ENCODE assay signal across 8 mouse cellular contexts in genomic region chr3:152165351-152166098, GRCm38 (mm10). TPM values are rescaled to one million over a fixed set of nuclear protein-coding genes. Genes with fewer than 3 reads are reported as not detected.
DNase-seq lines count a peak whose midpoint lies in the region; ATAC-seq and TF ChIP-seq lines count a peak whose summit lies in the region.

No protein-coding gene starts in this region.

- intact Hi-C loops in left cerebral cortex, postnatal 4 days (cut with DNase I) = loop anchor here (10.0 kb wide), 1 partner anchor 51 kb away; no protein-coding TSS in a partner anchor

- no peak for TF ChIP-seq CTCF in brain, embryonic 14.5 days (IDR thresholded peaks at IDR 0.05; ENCODE audit: borderline replicate concordance, extremely low read depth, insufficient read depth, insufficient read length)

- H3K9me3 ChIP-seq in forebrain, embryonic 11.5 days (ENCODE audit: control insufficient read depth, low read length) = no peaks in the 10 kb centered on the region
- H3K9me3 ChIP-seq in hindbrain, embryonic 11.5 days (ENCODE audit: control insufficient read depth, low read length) = no peaks in the 10 kb centered on the region
- no peaks in the 10 kb centered on the region for H3K9me3 ChIP-seq in stomach, embryonic 15.5 days

- H3K27ac ChIP-seq in forebrain, embryonic 11.5 days (ENCODE audit: low read depth, low read length) = no peak overlapping the region
- no peak overlapping the region for H3K27ac ChIP-seq in hindbrain, embryonic 11.5 days (ENCODE audit: low read depth, low read length)
- H3K27ac ChIP-seq in stomach, embryonic 15.5 days = peak overlapping the region; percentile 62; the same call in 1 of the 2 replicates

- DNase-seq in ES-CJ7 (ENCODE audit: low read depth, low spot score) = peak; percentile 93
- DNase-seq in brain, embryonic 14.5 days (ENCODE audit: low read depth) = peak; percentile 72
- peak; percentile 72 for DNase-seq in forebrain, embryonic 11.5 days (ENCODE audit: low spot score)
- DNase-seq in hindbrain, embryonic 11.5 days (ENCODE audit: low spot score) = peak; percentile 63
- DNase-seq in left cerebral cortex, postnatal 4 days = peak; percentile 31

- H3K36me3 ChIP-seq in forebrain, embryonic 11.5 days (ENCODE audit: control insufficient read depth, insufficient read depth, low read length) = no peaks in the 10 kb centered on the region
- H3K36me3 ChIP-seq in hindbrain, embryonic 11.5 days (ENCODE audit: control insufficient read depth, insufficient read depth, low read length) = no peaks in the 10 kb centered on the region
- H3K36me3 ChIP-seq in stomach, embryonic 15.5 days = no peaks in the 10 kb centered on the region

- H3K4me3 ChIP-seq in forebrain, embryonic 11.5 days (ENCODE audit: low read depth, low read length) = peak overlapping the region; percentile 43
- peak overlapping the region; percentile 56 for H3K4me3 ChIP-seq in hindbrain, embryonic 11.5 days (ENCODE audit: low read depth, low read length)
- peak overlapping the region; percentile 53 for H3K4me3 ChIP-seq in stomach, embryonic 15.5 days (replicated peaks)

- peak overlapping the region; percentile 99 for H3K4me2 ChIP-seq in forebrain, embryonic 11.5 days (ENCODE audit: low read depth, low read length, severe bottlenecking)
- peak overlapping the region; percentile 98 for H3K4me2 ChIP-seq in hindbrain, embryonic 11.5 days (replicated peaks; ENCODE audit: low read depth, low read length)
- H3K4me2 ChIP-seq in stomach, embryonic 15.5 days = peak overlapping the region; percentile 93

- WGBS in forebrain, embryonic 11.5 days = 1% methylated on average over 53 of the region's 53 CpGs
- WGBS in hindbrain, embryonic 11.5 days = 2% methylated on average over 53 of the region's 53 CpGs
- WGBS in stomach, embryonic 15.5 days = 2% methylated on average over 51 of the region's 53 CpGs

- TF ChIP-seq POLR2A in brain, embryonic 14.5 days (IDR thresholded peaks at IDR 0.05; ENCODE audit: borderline replicate concordance, extremely low read depth, insufficient read depth, insufficient read length, poor library complexity, severe bottlenecking) = no peak

- H3K4me1 ChIP-seq in forebrain, embryonic 11.5 days (replicated peaks; ENCODE audit: control insufficient read depth, insufficient read depth, low read length) = peaks cover 3% of the 10 kb centered on the region; the same call in 1 of the 2 replicates
- peaks cover 4% of the 10 kb centered on the region; the same call in 1 of the 2 replicates for H3K4me1 ChIP-seq in hindbrain, embryonic 11.5 days (replicated peaks; ENCODE audit: control insufficient read depth, insufficient read depth, low read length)
- peaks cover 15% of the 10 kb centered on the region for H3K4me1 ChIP-seq in stomach, embryonic 15.5 days

- peaks cover 12% of the 10 kb centered on the region for H3K27me3 ChIP-seq in forebrain, embryonic 11.5 days (ENCODE audit: control insufficient read depth, insufficient read depth, low read length)
- peaks cover 10% of the 10 kb centered on the region for H3K27me3 ChIP-seq in hindbrain, embryonic 11.5 days (ENCODE audit: control insufficient read depth, insufficient read depth, low read length)
- no peaks in the 10 kb centered on the region for H3K27me3 ChIP-seq in stomach, embryonic 15.5 days (replicated peaks)

- H3K9ac ChIP-seq in forebrain, embryonic 11.5 days (ENCODE audit: low read length) = peak overlapping the region; percentile 57
- H3K9ac ChIP-seq in hindbrain, embryonic 11.5 days (ENCODE audit: low read depth, low read length) = peak overlapping the region; percentile 56
- peak overlapping the region; percentile 32; the same call in 1 of the 2 replicates for H3K9ac ChIP-seq in stomach, embryonic 15.5 days

- ATAC-seq in forebrain, embryonic 11.5 days (replicated peaks; ENCODE audit: low FRiP score) = peak; percentile 66
- ATAC-seq in hindbrain, embryonic 11.5 days (ENCODE audit: low FRiP score) = peak; percentile 68
- peak; percentile 34 for ATAC-seq in megakaryocyte progenitor cell, adult 5-6 weeks (replicated peaks; ENCODE audit: poor library complexity)
- ATAC-seq in stomach, embryonic 15.5 days (ENCODE audit: insufficient read depth, low FRiP score, low read depth) = peak; percentile 81
- no peak for ATAC-seq in inflammation-experienced regulatory T-cells, adult 6 months

RNA-seq across cellular contexts. Expression of gene Gipc2, which starts 0.5 kb away (rescaled TPM):
- polyA plus RNA-seq in brain, embryonic 14.5 days (2012; rRNA removed) = 4.6 and 6.0 TPM in 2 replicates
- polyA plus RNA-seq in forebrain, embryonic 11.5 days (2014; fragmentation: Nextera tagmentation; extraction: Ambion mirVana) = 1.8 and 1.9 TPM in 2 replicates
- polyA plus RNA-seq in hindbrain, embryonic 11.5 days (2014; fragmentation: Nextera tagmentation; extraction: Ambion mirVana) = 3.1 and 5.0 TPM in 2 replicates
- 1 to 10 TPM; 4.0 to 7.3 TPM for total RNA-seq in left cerebral cortex, postnatal 4 days (2021)
- 0.22 TPM in 1 of 2 replicates, not detected in the other for total RNA-seq in megakaryocyte progenitor cell, adult 5-6 weeks (2015)
- not detected in 2 replicates for total RNA-seq in megakaryocyte progenitor cell, adult 5-6 weeks (2017)
- 57.5 and 78.6 TPM in 2 replicates for polyA plus RNA-seq in stomach, embryonic 15.5 days (2015; fragmentation: Nextera tagmentation; extraction: Ambion mirVana)
- not detected for polyA plus RNA-seq in inflammation-experienced regulatory T-cells, adult 6 months (2017; shearing (Covaris generic))

RNA-seq across cellular contexts. Expression of gene Dnajb4, which starts 44.6 kb away (rescaled TPM):
- polyA plus RNA-seq in brain, embryonic 14.5 days (2012; rRNA removed) = 15.9 and 20.7 TPM in 2 replicates
- polyA plus RNA-seq in forebrain, embryonic 11.5 days (2014; fragmentation: Nextera tagmentation; extraction: Ambion mirVana) = 25.2 and 28.2 TPM in 2 replicates
- 28.9 and 29.1 TPM in 2 replicates for polyA plus RNA-seq in hindbrain, embryonic 11.5 days (2014; fragmentation: Nextera tagmentation; extraction: Ambion mirVana)
- total RNA-seq in left cerebral cortex, postnatal 4 days (2021) = 10 to 100 TPM; 38.4 to 42.9 TPM
- total RNA-seq in megakaryocyte progenitor cell, adult 5-6 weeks (2015) = 37.8 and 37.9 TPM in 2 replicates
- total RNA-seq in megakaryocyte progenitor cell, adult 5-6 weeks (2017) = 39.3 and 43.5 TPM in 2 replicates
- 30.9 and 34.9 TPM in 2 replicates for polyA plus RNA-seq in stomach, embryonic 15.5 days (2015; fragmentation: Nextera tagmentation; extraction: Ambion mirVana)
- polyA plus RNA-seq in inflammation-experienced regulatory T-cells, adult 6 months (2017; shearing (Covaris generic)) = 1 to 10 TPM; 4.6 to 6.1 (median 5.8) TPM

RNA-seq across cellular contexts. Expression of gene Fubp1, which starts 44.7 kb away (rescaled TPM):
- 264 and 329 TPM in 2 replicates for polyA plus RNA-seq in brain, embryonic 14.5 days (2012; rRNA removed)
- polyA plus RNA-seq in forebrain, embryonic 11.5 days (2014; fragmentation: Nextera tagmentation; extraction: Ambion mirVana) = 436 and 475 TPM in 2 replicates
- 424 and 450 TPM in 2 replicates for polyA plus RNA-seq in hindbrain, embryonic 11.5 days (2014; fragmentation: Nextera tagmentation; extraction: Ambion mirVana)
- total RNA-seq in left cerebral cortex, postnatal 4 days (2021) = 100 to 1,000 TPM; 216 to 229 TPM
- total RNA-seq in megakaryocyte progenitor cell, adult 5-6 weeks (2015) = 149 and 188 TPM in 2 replicates
- 204 and 275 TPM in 2 replicates for total RNA-seq in megakaryocyte progenitor cell, adult 5-6 weeks (2017)
- polyA plus RNA-seq in stomach, embryonic 15.5 days (2015; fragmentation: Nextera tagmentation; extraction: Ambion mirVana) = 191 and 208 TPM in 2 replicates
- polyA plus RNA-seq in inflammation-experienced regulatory T-cells, adult 6 months (2017; shearing (Covaris generic)) = 100 to 1,000 TPM; 197 to 282 (median 262) TPM

Comparison
In these comparisons a context has a peak if more than half of its experiments do, and no peak if none do; other contexts are left out.
1. DNase-seq: peak in every context shown above with its lines; median percentile 93 in ES-CJ7; 72 in brain, embryonic 14.5 days; 72 in forebrain, embryonic 11.5 days; 63 in hindbrain, embryonic 11.5 days; 31 in left cerebral cortex, postnatal 4 days.